ENCODE assay signal across 8 mouse cellular contexts in the genomic region with DNA sequence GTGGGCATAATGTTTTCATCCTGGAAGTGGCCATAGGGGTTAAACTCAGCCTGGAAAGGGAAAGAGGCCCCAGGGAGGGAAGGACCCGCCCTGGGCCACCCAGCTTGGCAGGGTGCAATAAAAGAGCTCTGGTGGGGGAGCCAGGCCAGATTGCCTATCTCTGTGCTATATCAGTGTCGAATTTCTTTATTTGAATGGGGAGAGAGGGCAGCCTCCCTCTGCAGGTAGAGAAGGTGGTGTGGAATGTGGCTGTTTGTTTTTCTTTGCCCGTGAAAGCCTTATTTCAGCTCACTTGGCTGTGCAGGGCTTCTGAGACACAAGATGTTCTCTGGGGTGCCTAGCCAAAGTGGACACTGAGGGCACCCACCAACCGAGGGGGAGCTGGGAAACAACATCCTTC. TPM values are rescaled to one million over a fixed set of nuclear protein-coding genes. Genes with fewer than 3 reads are reported as not detected.
DNase-seq lines count a peak whose midpoint lies in the region; ATAC-seq and TF ChIP-seq lines count a peak whose summit lies in the region.

No protein-coding gene starts in this region.

- H3K27ac ChIP-seq in layer of hippocampus, adult 2 months: peak overlapping the region; percentile 98
- H3K27ac ChIP-seq in embryonic facial prominence, embryonic 13.5 days: peak overlapping the region; percentile 97
- peak overlapping the region; percentile 90 for H3K27ac ChIP-seq in midbrain, embryonic 13.5 days

- ATAC-seq in embryonic facial prominence, embryonic 13.5 days (ENCODE audit: insufficient number of reproducible peaks, insufficient read depth, low FRiP score, low TSS enrichment, low read depth): no peak
- no peak for ATAC-seq in midbrain, embryonic 13.5 days

- H3K9me3 ChIP-seq in embryonic facial prominence, embryonic 13.5 days: no peaks in the 10 kb centered on the region
- no peaks in the 10 kb centered on the region for H3K9me3 ChIP-seq in midbrain, embryonic 13.5 days

- peak overlapping the region; percentile 72 for H3K9ac ChIP-seq in embryonic facial prominence, embryonic 13.5 days
- H3K9ac ChIP-seq in midbrain, embryonic 13.5 days (replicated peaks): peak overlapping the region; percentile 76

- no peak for DNase-seq in layer of hippocampus, adult 2 months (ENCODE audit: low spot score in 2 of 2)
- no peak for DNase-seq in layer of hippocampus, postnatal 10 days (ENCODE audit: low spot score in 2 of 2)
- peak; percentile 33 for DNase-seq in kidney, adult 9 months
- DNase-seq in adrenal gland, postnatal 25 days: no peak
- no peak for DNase-seq in cerebellum, postnatal 25 days
- no peak for DNase-seq in adipocyte (ENCODE audit: low spot score)

- no peak for TF ChIP-seq CTCF in layer of hippocampus, adult 2 months (conservative IDR thresholded peaks at IDR 0.05)

- H3K4me3 ChIP-seq in layer of hippocampus, adult 2 months: peak overlapping the region; percentile 66; the same call in 1 of the 2 replicates
- H3K4me3 ChIP-seq in embryonic facial prominence, embryonic 13.5 days: peak overlapping the region; percentile 53
- 0 out of 2 replicates have a peak overlapping the region, but pooled peaks have one; percentile 49 for H3K4me3 ChIP-seq in midbrain, embryonic 13.5 days (replicated peaks)

- peaks cover 77% of the 10 kb centered on the region for H3K4me1 ChIP-seq in embryonic facial prominence, embryonic 13.5 days
- peaks cover 70% of the 10 kb centered on the region for H3K4me1 ChIP-seq in midbrain, embryonic 13.5 days (replicated peaks)

- no peaks in the 10 kb centered on the region for H3K27me3 ChIP-seq in embryonic facial prominence, embryonic 13.5 days
- no peaks in the 10 kb centered on the region for H3K27me3 ChIP-seq in midbrain, embryonic 13.5 days

- WGBS in embryonic facial prominence, embryonic 13.5 days: 8% methylated on average over 4 of the region's 4 CpGs
- WGBS in midbrain, embryonic 13.5 days: 10% methylated on average over 4 of the region's 4 CpGs

- H3K4me2 ChIP-seq in embryonic facial prominence, embryonic 13.5 days: peak overlapping the region; percentile 84
- H3K4me2 ChIP-seq in midbrain, embryonic 13.5 days (replicated peaks): peak overlapping the region; percentile 63

- no peaks in the 10 kb centered on the region for H3K36me3 ChIP-seq in embryonic facial prominence, embryonic 13.5 days
- no peaks in the 10 kb centered on the region for H3K36me3 ChIP-seq in midbrain, embryonic 13.5 days

RNA-seq across cellular contexts. Expression of a gene that starts 8.8 kb away (rescaled TPM):
- total RNA-seq in layer of hippocampus, adult 2 months (2021): 10 to 100 TPM; 78.1 to 89.7 TPM
- total RNA-seq in layer of hippocampus, postnatal 10 days (2021): 10 to 100 TPM; 70.7 to 83.2 TPM
- 27.9 and 28.5 TPM in 2 replicates for polyA plus RNA-seq in embryonic facial prominence, embryonic 13.5 days (2015; fragmentation: Nextera tagmentation; extraction: Ambion mirVana)
- 32.7 and 33.8 TPM in 2 replicates for polyA plus RNA-seq in midbrain, embryonic 13.5 days (2015; fragmentation: Nextera tagmentation; extraction: Ambion mirVana)
- 54.2 and 57.8 TPM in 2 replicates for total RNA-seq in adrenal gland, postnatal 25 days (2021)
